Mouse (Mus musculus): Measurements from ENCODE around the gene Trpm8.

Trpm8 gene

DNA sequence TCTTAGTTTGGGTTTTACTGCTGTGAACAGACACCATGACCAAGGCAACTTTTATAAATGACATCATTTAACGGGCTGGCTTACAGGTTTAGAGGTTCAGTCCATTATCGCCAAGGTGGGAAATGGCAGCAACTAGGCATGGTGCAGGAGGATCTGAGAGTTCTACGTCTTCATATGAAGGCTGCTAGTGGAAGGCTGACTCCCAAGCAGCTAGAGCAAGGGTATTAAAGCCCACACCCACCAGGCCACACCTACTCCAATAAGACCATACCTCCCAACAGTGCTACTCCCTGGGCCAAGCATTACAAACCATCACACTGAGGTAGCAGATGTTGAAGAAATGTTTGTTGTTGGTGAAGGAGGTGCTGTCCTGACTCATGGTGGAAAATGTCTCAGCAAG, 78.2 kb downstream of the Trpm8 start:
- no peak for DNase-seq (ENCODE audit: low spot score in 2 of 2)

DNA sequence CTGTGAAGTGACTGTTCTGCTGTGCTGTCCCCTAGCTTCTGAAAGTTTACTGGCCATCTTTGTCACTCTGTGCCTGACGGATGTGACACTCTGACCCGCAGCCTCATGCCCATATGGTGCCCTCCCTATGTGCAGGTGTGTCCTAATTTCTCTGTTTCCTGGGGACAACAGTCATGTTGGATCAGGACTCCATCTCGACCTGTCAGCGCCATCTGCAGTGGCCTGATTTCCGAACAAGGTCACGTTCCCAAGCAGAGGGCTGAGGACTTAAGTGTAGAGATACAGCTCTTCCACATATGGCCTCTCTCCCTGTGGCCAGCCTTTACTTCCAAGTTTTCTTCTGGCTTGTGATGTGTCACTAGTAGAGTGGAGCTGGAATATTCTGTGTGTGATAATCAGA, 79.2 kb downstream of the Trpm8 start:
- no peak for DNase-seq (ENCODE audit: low spot score in 2 of 2)

DNA sequence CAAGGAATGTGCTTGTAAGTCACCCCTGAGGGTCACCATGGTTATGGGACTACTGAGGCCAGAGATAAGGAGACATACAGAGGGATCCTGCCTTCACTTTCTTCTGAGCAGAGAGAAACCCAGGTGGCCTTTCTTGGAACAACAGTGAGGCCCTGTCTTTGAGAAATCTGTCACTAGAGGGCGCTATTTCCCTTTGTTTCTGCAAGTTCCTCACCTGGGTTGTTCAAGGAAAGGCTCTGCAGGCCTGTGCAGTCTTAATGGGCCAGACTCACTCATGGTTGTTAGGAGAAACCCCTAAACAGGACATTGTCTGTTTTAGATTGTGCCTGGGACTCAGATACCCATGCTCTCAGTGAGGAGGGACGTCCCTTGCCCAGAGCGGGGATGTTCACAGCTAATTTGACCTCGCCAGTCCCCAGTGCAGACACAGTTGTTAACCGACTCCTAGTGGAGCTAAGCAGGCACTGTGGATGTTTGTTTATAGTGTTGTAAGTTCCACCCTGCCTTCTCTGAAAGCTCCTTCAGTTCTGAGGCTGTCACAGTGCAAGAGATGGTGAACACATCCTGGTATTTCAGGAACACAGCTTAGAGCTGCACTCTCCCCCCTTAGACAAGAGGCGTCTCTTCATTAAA, 80.1 kb downstream of the Trpm8 start:
- DNase-seq (ENCODE audit: low spot score in 2 of 2), result peak in 1 of 2 experiments; percentile 4

DNA sequence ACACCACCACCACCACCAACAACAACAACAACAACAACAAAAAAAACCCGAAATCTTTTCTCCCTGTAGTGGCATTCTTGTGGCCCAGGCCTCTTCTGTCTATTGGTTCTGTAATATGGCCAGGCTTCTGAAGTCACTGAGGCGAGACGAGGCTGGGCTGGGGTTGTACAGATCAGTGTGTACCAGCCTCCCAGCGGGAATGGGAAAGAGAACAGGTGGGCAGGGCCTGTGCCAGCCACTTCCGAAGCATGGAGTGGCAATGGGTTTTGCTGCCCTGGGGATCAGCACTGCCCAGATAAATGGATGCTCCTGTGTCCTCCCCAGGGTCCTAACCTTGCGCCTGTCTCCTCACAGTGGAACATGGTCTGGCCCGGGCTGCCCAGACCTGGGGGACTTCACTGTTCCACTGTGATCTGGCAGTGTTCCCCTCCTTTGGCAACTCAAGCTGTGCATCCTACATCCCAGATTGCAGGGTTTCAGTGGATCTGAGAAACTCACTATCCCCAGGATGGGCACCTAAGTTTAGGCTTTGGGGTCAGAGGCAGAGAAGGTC, 80.7 kb downstream of the Trpm8 start:
- no peak for DNase-seq (ENCODE audit: low spot score in 2 of 2)

DNA sequence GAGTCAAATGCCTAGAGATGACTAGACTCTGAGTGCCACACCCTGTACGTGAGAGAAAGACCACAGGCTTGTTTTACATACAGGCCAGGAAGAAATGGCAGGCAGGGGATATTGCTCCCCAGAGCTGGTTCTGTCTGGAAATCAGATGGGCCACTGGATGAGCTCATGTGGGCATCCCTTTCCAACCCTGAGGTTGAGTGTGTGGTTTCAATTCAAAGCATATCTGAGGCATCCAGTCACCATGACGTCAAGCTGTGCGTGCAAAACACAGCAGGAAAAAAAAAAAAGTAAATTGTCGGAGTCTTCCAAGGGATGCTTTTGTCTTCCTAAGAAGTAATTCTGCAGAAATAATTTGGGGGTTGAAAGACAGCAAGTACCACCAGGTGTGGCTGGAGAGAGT, 83.6 kb downstream of the Trpm8 start:
- DNase-seq (ENCODE audit: low spot score in 2 of 2), result no peak

DNA sequence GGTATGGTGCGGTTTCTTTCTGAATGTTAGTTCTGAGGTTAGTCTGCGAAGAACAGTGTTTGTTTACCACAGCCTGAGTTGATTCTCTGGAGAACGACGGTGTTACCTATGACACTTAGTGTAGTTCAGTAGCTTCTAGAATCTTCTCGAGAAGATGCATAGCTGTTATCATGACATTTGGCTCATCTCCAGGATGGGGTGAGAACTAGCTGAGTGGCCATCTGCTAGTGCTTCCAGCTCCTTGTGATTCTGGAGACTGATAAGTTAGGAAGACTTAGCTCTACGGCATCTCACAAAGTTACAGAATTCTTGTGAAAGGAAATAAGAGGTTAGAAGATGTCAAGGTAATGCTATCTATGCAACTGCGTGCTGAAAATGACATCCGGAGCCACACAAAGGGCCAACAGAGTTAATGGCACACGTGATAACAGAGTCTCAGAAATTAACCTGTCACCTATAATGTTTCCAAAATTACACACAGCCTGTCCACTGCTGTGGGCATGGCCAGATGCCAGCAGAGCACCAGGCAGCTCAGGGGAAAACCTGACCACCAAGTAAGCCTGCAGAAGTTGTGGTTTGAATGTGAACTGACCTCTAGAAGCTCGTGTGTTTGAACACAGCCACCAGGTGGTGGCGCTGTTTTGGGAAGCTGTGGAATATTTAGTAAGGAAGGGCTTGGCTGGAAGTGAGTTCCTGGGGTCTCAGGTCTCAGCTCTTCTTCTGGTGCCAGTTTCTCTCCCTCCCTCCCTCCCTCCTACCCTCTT, 89.6 kb downstream of the Trpm8 start:
- no peak for DNase-seq (ENCODE audit: low spot score in 2 of 2)

DNA sequence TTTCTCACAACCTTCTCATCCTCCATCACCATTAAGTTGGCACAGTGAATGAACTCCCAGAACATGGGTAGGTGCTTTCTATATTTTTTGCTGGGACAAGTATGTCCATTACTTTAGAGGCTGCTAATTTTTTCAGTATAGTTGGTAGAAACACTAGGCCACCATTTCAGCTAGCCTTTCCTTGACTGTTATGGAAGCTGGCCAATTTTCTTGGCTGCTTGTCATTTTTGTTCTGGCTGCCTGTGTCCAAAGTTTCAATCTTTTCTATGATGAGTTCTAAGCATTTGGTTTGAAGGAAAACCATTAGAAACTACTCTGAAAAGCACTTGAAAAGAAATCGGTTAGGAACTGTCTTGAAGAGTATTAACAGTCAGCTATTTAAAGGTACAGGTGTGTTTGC, 101.0 kb downstream of the Trpm8 start:
- no peak for DNase-seq (ENCODE audit: low spot score in 2 of 2)

DNA sequence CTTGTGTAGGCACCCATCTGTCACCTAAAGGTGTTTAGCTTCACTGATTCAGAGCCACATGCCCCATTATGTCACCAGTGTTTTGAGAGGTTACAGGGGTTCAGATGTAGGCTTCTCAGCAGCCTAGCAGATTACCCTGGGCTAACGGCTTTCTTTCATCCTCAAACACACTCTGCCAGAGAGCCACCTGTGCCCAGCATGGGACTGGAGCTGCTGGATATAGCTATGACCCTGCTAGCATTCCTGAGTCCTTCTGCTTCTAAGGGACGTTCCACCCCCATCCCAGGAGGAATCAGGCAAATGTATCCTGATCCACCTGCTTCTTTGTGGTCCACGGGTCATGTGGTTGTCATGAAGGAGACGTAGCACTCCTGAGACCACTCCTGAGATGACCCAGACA, 114.2 kb downstream of the Trpm8 start:
- DNase-seq (ENCODE audit: low spot score in 2 of 2), result no peak

DNA sequence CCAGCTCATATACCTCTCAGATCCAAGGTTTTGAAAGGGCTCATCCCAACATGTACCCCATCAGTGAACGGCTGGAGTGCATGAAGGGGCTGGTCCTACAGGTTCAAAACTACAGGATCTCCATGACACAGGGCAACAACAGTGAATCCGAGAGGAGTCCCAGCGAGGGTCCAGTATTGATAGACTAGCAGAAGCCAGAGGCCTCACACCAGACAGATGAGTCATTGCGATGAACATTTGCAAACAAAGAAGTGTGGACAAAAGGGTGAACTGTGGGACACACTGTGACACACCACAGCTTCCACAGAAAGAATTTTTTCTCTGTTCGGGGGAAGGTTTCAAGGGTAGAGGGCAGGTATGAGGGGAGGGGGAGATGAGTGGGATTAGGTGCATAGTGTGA, 115.9 kb downstream of the Trpm8 start:
- no peak for DNase-seq (ENCODE audit: low spot score in 2 of 2)

DNA sequence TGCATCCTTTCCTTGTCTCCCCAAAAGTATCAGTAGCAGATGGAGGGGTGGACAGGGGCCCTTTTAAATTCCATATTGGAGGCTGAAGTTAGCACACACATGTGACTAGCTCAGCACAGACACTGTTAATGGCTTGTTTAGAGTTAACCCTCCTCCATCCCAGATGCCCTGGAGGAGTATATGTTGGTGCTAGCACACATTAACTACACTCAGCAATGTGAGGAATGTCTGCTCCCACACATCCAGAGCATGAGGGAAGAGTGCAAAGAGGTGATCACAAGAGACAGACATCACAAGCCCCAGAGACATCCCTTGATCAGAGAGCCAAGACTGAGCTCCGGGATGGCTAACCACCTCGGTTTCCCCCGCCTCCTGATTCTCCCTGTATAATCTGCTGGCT, 125.9 kb downstream of the Trpm8 start:
- no peak for DNase-seq (ENCODE audit: low spot score in 2 of 2)

DNA sequence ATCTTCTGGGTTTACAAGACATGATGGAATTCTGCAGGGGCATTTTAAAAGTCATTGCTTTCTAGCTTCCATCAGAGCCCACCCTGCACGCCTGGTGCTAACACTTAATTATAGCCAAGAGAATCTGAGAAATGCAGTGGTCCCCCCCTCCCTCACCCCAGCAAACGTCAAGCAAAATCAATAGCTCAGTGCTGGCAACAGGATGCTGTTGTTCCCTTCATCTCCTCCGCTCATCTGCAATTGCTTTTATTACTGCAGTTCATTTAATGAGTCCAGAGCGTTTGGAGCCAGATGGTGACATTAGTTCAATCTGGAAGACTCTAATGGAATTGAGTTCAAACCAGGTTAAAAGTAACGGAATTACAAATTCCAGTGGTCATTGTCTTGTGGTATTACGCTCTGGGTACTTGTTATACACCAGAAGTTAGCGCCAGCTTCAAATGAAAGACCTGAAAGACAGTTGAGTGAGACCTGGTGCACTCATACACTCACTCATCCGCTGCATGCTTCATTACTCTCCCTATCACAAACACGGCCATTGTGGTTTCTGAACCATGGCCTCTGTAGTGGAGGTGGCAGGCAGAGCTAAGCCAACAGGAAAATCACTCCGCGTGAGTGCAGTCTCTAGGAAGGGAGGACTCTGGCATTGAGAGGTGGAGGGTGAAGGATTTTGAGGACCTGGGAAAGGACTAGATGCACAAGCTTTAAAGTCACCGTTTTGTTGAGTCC, 128.8 kb downstream of the Trpm8 start:
- no peak for DNase-seq (ENCODE audit: low spot score in 2 of 2)

DNA sequence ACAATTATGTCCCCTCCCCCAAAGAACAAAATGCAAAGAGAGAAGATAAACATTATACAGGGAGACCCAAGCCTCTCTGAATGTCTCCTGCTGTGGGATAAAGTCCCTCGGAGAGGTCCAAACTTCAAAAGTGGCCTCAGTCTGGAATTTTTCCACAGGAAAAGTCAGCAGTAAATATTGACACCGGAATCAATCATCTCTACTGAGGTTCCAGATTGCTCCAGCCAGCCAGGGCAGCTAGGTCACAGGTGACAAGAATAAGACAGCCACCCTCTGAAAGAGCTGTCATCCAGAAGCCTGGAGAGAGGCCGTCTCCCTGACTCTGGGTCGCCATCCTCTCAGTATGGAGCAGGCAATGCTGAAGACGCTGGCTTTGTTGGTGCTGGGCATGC, 129.3 kb downstream of the Trpm8 start, which contains the start of gene Spp2:
TSS of gene Spp2 (plus strand) at position 155 of the 392 bp plus-strand sequence.
- no peak for DNase-seq (ENCODE audit: low spot score in 2 of 2)

DNA sequence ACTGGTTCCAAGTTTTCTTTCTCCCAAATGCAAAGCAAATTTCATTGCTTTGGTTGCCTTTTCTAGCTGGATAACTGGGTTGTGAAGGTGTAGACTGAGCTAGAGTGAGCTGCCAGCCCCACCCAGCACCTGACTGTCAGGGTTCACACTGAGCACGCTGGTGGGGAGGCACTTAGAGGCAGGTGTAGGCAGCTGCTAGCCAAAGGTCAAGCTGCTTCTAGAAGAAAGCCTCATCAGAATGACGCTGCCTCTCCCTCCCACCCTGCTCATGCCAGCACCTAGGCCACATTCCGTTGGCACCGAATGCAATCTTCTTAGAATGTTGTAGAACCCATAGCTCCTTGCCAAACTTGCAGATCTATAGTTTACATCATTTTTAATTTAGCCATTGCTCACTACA, 130.9 kb downstream of the Trpm8 start:
- DNase-seq (ENCODE audit: low spot score in 2 of 2), result no peak

DNA sequence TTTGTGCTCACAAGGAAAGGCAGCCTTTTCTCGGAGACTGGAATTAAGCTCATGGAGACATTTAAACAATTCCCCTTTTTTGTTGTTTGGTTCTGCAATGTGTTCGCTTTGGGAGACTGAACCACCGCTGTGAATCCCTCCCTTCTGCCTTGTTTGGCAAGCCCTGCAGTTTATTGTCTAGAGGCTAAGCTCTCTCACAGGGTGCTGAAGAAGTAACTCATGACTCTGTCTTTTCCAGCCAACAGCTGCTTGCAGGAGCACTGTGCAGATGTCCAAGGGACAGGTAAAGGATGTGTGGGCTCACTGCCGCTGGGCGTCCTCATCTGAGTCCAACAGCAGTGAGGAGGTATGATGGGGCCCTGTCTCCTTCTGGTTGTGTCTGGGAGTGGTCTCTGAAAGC, 134.6 kb downstream of the Trpm8 start:
- DNase-seq (ENCODE audit: low spot score in 2 of 2), result no peak

DNA sequence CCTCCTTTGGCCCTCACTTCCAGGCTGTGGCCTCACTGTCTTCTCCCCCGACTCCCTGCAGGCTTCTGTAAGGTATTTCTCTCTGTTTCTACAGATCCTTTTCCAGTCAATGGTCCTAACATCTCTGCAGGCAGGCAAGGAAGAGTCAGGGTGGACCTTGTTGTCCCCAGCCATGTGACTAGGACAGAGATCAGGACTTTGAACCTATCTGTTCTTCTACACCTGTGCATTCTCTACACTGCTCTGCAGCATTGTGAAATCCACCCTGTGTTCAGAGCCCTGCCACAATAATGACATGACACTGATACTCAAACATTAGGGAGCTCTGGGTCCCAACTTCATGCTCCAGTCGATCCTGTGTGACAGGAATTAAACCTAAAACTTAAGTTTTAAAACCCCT, 141.5 kb downstream of the Trpm8 start:
- no peak for DNase-seq (ENCODE audit: low spot score in 2 of 2)

DNA sequence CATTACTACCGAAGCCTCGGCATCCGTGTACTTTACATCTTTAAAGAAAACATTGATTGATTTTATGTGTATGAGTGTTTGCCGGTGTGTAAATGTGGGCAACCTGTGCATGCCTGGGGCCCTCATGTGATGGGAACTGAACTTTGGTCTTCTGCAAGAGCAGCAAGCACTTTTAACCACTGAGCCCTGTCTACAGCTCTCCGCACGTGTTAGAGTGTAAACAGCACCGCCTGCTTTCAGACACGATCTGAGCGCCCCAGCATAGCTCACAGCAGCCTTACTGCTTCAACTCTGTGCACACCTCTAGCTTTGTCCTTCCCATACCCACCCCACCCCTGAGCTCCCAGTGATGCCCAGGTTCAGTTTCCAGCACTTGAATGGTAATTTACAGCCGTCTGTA, 144.6 kb downstream of the Trpm8 start:
- no peak for DNase-seq (ENCODE audit: low spot score in 2 of 2)

DNA sequence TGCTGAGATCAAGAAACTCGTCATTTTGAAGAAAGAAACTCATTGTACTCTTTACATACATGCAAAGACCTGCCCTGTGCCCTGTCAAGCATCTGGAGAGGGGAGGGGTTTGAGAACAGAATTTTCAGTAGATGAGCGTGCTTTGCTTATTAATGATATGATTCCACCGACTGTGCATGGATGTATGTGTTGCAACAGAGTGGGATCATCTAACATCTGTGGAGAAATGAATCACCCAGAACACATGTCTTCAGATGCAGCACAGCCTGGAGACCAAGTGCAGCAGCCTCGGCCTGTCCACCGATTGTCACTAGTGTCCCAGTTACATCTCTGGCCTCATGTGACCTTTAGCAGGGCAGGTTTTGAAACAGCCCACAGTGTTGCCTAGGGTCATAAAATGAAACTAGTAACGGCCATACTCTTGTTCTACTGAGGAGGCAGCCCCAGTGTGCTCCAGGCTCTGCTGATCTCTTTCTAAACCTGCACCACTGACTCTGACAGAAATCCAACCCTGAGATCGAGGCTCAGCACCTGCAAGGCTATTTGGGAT, 145.5 kb downstream of the Trpm8 start:
- DNase-seq (ENCODE audit: low spot score in 2 of 2), result no peak

DNA sequence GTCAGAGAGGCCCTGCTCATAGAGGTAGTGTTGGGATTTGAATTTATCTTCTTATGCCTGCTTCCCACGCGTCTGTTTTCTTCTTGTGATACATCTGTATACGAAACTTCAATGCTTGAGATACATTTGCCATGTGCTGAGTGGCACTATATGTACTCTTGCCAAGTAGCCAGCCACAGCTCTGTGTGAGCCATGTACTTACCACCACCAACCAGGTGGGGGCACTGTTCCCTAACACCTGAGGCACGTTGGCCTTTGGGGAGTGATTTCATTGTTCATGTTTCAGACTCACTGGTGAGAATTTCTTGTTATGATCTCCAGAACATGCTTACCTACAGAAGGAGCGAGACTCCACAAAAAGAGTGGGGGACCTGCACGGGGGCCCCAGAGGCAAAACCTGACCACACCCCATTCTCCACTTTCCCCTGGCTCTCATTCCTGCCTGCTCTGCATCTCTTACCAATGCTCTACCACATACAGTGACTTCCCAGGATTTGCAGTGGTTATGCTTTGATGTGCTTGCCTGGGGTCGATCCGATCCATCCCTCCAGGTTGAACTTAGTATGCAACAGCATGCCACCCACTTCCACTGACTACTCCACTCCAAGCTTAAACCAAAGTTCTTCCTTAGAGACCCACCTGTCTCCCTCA, 147.3 kb downstream of the Trpm8 start:
- peak; percentile 37 to 62 for DNase-seq (ENCODE audit: low spot score in 2 of 2)

DNA sequence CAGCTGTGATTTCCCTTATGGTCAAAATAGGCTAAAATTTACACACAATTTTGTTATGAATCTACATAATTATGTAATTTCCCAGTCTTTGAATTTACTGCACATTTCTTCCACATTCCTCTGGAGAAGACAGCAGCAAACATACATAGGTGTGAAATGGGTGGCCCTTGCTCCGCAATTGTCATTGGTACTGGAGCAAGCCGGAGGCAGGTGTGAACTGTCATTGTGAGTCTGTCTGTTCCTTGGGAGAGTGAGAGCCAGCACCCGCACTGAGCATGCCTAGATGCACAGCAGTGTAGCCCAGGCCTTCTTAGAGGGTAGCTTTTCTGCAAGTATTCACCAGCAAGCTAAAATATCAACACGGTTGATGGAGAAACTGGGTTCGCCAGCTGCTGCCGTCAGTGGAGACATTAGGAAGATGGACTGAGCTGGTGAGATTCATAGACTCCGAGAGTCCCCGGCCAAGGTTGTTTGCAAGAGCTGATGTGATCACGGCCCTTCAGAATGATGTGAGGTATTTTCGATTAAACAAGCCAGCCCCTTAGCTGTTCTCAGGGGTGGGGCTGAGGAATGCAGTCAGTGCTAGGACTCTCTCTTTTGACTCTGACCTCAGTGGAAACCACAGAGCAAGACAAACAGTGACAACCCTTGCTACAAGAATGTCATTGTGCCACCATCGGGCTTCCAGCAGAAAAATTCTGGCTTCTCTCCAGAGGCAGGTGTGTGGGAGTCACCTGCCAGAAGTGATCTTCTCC, 150.7 kb downstream of the Trpm8 start:
- DNase-seq (ENCODE audit: low spot score in 2 of 2), result no peak

DNA sequence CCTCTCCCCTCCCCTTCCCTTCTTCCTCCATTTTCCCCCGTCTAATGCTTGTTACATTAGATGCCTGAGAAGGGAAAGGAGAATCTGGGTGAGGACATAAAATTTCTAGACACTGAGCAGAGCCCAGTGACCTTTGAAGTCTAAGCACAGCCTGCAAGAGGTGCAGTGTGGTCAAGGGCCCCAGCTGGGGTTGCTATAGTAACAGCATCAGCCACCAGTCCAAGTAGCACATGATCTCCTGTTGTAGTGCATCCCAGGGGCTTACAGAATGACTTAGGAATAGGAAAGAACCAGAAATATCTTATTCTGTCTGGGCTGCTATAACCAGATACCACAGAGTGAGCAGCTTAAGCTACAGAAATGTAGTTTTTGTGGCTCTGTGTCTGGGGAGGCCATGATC, 152.0 kb downstream of the Trpm8 start:
- DNase-seq (ENCODE audit: low spot score in 2 of 2), result no peak

DNA sequence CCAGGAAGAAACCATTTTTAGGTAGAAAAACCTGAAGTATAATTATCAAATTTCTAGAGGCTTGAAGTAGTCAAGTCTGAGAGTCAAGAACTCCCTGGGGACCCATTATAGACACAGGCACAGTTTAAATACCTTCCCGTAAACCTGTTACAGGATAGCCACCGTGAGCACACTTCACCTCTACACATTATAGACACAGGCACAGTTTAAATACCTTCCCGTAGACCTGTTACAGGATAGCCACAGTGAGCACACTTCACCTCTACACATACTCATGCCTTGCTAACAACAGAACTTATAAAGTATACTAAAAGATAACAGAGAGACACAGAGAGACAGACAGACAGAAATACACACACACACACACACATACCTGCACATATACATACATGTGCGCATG, 153.8 kb downstream of the Trpm8 start:
- no peak for DNase-seq (ENCODE audit: low spot score in 2 of 2)
